Mouse (Mus musculus): ENCODE measurements at regions not wholly inside any gene's neighbourhood (a gene's known extent, or its start where the extent isn't known, plus 50 kb on each side); places are given as distances from the start of the nearest gene placed in this dataset.

- TF ChIP-seq CTCF (conservative IDR thresholded peaks at IDR 0.05; ENCODE audit: insufficient read depth, insufficient read length, low read depth, low read length) (no peak), POLR2A (IDR thresholded peaks at IDR 0.05; ENCODE audit: low read depth, low read length) (no peak)
Observed at GRCm38 (mm10) chr15:36419943-36420480, 587.6 kb downstream of the Zfp706 start.

Data from kidney, adult 2 months (tissue).